Mouse (Mus musculus) T-helper 2 cell (primary cell): ENCODE data around the gene Fbrsl1.
"Not testable (repeated sequence)": the region's sequence is repeated elsewhere in the genome, so short reads cannot be mapped to it uniquely, and the experiment has no call there.

Experiments
- in situ Hi-C: fragments of 300-600 bp; cut with MboI, MseI; formaldehyde crosslinking; loops from one replicate; pipeline ENCODE4 v1.15.1; 2025; ENCODE audit warnings: high pct_unique_total_duplicates

Fbrsl1 gene

DNA sequence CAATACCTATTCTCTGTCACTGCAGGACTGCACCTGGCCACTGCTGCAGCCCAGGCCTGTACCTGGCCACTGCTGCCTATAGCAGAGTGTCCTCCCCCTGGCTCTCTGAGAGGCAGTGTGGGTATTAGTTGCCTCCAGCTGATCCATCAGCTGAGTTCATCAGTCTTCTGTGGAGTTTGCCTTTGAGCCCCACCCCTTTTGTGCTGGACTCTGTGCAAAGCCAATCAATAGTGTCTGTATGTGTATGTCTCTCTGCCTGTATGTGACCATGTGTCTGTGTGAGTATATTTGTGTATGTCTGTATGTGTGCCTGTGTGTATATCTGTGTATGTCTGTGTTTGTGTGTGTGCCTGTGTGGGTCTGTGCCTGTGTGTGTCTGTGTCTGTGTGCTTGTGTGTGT is 7.0 kb upstream of the Fbrsl1 start:
- in situ Hi-C loops, result no loop called here

DNA sequence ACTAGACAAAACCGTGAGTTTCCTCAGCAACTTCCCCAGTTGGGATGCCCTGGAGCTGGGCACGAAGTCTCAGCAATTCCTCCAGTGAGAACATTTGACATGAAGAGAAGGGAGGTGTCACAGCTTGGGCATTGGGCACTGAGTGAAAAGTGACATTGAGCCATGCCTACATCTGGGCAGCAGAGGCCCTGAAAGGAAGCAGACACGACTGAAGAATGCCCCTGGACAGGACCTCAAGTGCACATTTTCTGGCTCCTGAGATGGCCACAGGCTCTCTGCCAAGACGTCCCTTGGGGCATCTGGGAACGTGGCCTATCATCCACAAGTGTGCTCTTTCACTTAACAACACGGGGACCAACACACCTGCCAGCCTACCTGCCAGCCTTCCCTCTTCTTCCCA is 991 bp upstream of the Fbrsl1 start:
- in situ Hi-C loops, result no loop called here

DNA sequence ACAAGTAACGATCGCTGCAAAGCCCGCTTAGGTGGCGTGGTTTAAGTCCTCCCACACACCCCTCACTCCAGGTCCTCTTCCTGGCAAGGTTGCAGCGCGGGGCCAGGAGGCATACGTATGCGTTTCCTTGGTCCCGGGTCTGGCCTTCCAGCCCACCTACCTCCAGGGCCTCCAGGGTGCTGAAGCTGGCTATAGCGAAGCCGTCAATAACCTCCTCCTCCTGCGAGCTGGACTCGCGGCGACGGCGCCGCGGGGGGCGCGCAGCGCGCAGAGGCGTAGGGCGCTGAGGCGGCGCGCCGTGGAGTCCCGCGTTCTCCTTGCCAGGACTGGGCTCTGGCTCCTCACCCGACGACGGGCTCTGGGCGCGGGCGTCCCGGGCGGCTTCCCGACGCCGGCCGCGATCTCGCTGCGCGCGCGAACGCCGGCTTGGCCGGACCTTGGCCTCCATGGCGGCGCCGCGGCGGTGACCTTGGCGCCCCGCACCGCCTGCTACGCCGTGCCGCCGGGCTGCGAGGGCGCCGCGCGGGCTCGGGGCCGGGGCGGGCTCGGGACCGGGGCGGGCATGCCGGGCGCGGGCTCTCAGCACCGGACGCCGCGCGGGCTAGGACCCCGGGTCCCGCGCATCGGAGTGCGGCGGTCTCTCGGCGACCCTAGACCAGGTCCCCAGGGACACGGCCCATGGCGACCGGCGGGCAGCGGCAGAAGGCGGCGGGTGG is 425 bp downstream of the Fbrsl1 start:
- in situ Hi-C loops, result no loop called here

DNA sequence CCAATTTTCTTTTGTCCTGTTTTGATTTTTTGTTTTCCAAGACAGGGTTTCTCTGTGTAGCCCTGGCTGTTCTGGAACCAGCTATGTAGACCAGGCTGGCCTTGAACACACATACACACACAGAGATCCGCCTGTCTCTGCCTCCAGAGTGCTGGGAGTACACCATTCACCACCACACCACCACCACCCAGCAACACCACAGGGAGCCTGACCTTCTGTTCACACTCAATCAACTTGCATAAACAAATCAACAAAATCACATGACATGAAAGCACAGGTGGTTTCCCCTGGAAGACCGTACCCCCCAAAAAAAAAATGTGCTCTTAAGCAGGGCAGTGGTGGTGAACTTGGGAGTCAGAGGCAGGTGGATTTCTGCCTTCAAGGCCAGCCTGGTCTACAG is 3.8 kb downstream of the Fbrsl1 start:
- in situ Hi-C loops, result no loop called here

DNA sequence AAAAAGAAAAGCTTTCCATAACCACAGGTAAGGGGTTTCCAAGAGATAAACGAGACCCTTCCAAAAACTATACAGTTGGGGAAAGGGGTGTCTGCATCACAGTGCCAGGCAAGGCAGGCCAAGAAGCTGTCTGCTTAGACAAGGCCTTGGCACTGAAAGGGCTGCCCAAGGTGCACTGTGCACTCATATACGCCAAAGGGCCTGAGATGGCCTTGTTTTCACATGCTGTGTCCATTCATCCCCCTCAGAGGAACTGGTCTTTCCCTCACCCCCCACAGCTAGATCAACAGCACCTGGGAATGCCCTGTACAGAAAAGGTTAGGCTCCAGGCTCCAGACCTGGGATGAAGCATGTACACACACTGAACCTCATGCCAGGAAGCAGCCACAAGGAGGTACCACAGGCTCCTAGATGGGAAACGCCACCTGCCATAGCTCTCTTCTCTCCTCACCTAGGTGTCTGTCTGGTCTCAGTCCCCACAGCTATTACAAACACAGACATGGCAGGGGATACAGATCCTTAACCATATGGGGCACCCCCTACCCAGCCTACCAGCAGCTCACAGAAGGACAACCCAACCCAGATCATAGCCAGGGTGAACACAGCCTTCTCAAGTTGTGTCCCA is 5.2 kb downstream of the Fbrsl1 start:
- in situ Hi-C loops, result no loop called here

DNA sequence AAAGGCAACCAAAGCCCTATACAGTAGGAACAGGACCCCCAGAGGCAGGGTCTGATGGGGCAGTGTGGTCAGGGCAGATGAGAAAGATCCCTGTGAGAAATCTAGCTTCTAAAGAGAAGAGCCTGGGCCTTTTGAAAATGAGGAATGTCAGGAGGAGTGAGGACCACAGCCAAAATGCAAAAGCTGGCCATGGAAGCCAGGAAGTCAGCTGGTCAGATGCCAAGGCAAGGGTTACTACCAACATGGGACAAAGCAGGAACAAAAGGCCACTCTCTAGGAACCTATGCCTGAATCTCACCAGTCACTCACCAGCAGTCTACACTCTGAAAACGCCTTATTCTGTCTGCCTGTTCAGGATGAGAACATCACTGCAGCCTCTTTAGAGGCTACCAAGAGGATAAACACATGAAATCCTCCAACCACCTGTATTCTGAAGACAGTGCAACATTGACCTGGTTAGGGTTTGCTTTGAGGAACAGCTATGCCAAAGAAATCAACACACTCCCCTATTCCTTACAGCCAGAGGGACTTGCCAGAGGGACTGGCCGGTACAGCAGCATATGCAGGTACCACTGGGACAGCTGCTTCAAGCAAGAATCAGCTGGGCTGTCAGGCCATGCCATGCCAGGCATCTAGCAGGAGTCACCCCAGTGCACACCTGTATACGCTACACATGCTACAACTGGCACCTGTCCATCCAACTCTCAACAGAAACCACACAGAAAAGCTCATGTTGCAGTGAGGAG is 8.6 kb downstream of the Fbrsl1 start:
- in situ Hi-C loops, result no loop called here

DNA sequence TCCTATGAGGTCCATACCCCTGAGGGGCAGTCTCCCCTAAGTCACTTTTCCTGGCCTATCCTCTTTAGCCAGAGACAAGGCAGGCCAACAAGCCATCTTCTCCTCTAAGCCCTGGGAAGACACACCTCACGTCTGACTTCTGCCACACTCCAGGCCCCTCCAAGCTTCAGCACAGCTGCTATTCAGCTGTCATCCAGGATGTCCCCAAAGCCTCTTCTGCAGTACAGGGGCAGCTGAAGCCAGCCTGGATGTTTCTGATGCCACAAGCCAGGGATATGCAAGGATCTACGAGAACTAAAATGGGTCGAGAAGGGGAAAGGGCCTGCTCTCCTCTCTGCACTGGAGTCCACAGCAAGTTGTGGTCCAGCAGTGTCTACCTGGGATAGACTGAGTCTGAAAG is 9.7 kb downstream of the Fbrsl1 start:
- in situ Hi-C loops, result no loop called here

DNA sequence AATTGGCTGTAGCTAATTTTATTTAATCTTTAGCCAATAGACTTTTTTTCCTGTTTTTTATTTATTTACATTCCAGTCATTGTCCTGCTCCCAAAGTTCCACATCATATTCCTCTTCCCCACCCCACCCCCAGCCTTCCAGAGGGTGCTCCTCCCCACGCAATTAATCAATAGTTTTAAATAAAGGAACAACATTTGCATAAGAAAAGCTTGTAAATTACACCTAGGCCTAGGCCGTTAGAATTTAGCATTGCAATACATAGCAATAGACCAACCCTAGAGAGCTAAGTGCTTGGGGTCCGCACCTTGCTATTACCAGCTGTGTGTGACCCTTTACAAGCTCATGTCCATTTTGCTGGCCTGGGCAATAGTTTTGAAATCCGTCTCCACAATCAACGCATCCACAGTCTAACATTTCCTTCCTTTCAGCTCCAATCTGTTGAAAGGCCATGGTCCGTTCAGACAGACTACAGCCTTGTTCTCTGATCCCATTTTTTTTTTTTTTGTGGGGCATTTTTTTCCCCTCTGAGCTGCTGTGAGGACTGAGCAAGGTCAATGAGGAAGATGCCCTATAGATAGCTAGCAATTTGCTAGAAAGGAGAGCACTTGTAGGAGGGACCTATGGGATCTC is 10.6 kb downstream of the Fbrsl1 start:
- in situ Hi-C loops, result no loop called here

DNA sequence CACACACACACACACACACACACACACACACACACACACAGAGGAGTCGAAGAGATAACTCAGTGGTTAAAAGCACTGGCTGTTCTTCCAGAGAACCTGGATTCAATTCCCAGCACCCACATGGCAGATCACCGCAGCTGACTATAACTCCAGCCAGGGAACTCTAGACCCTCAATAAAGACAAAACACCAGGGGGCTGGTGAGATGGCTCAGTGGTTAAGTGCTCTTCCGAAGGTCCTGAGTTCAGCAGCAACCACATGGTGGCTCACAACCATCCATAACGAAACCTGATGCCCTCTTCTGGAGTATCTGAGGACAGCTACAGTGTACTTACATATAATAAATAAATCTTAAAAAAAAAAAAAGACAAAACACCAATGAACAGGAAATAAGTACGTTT is 12.1 kb downstream of the Fbrsl1 start:
- in situ Hi-C loops, result not testable (repeated sequence)

DNA sequence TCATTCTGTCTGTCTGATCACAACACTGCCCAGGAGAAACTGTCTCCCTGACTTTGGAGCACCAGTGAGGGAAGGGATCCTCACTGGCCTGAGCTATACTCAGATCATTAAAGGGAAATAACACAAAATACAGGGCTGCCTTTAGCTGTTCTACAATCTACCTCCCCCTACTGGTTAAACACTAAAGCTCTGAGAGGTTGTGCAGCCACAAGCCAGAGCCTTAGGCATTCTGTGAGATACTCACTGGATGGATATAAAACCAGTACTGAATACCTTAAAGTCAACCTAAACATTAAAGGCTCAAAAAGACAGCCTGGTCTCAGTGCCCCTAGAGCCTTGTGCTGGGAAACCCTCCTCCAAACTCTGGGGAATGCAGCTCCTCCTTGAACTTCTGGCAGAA is 13.5 kb downstream of the Fbrsl1 start:
- in situ Hi-C loops, result no loop called here

DNA sequence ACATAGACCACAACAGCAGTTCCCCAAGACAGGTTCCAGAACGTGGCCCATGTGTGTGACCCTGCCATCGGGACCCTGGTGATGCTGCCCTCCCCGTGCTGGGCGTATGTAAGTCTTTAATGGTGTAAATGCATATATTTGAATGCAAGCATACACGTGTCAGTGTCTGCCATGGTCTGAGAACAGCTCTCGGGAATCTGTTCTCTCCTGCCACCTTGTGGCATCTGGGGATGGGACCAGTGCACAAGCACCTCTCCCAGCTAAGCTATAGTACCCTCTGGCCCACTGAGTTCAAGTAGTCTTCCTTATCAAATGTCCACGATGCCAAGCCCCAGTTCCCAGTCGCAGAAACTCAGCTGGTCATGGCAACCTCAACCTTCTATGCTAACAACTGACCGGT is 19.3 kb downstream of the Fbrsl1 start:
- in situ Hi-C loops, result no loop called here

DNA sequence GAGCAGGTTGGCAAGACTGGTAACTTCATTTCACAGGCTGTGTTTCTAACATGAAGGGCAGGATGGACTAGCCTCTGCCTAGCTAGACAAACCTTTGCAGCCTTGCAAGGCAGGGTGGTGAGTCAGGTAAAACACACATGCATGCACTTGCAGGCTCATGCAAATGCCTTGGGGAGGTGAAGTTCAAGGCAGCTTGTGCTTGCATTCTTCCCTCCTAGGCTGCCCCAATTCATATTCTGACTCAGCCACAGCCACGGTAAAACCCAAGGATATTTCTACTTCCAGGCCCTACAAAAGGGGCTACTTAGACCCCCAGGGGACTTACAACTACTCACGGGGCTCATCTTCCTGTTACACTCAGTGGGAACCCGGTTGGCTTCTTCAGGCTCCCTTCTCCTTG is 20.0 kb downstream of the Fbrsl1 start:
- in situ Hi-C loops, result no loop called here

DNA sequence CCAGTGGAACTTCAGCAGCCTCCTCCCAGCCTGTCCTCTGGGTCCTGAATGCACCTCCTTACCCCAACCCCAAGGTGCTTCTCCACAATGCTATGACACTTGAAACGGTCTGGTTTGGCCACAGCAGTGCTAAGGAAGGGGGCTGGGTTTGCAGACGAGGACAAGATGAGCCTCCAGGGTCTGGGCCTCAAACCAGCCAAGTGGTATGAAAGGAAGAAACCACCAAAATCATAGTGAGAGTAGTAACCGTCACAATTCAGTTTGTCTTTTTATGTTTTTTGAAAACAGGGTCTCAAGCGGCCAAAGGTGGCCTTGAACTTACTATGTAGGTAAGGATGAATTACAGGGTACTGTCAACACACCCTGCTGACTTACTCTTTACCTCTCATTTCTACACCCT is 23.1 kb downstream of the Fbrsl1 start:
- in situ Hi-C loops, result no loop called here

DNA sequence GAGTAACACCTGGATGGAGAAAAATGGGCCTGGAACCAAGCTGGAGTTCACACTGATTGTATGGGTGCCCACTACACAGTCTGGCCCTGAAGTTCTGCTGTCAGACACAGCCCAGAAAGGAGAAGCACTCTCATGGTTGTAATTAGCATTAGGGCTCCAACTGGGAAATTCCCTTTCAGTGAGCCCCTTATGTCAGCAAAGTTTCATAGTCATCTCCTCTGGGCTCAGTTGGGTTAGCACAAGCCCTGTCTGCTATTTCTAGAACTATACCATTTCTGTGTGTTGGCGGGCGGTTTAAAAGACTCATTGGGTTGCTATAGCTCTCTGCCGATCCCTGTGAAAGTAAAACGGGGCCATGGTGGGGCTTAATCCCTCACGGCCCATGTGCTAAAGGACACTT is 24.1 kb downstream of the Fbrsl1 start:
- in situ Hi-C loops, result loop anchor here (5.0 kb wide), 1 partner anchor 52 kb away; no protein-coding TSS in a partner anchor

DNA sequence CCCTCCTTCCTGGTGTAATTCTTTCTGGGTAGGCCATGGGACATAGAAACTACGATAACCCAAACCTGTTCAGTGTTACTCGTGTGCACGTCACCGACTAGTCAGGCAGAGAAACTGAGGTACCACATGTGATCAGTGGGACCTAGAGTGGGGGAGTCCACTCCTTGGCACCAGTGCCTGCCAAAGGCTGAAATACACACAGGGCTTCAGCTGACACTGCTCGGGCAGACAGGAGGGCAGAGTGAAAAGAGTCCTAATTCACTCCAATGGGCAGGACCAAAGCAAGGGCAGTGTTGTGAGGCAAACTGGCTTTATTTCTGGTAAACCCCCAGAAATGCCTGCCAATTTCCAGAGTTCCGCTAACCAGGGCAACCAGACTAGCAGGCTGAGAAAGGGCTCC is 26.9 kb downstream of the Fbrsl1 start:
- in situ Hi-C loops, result loop anchor here (5.0 kb wide), 1 partner anchor 49 kb away; no protein-coding TSS in a partner anchor

DNA sequence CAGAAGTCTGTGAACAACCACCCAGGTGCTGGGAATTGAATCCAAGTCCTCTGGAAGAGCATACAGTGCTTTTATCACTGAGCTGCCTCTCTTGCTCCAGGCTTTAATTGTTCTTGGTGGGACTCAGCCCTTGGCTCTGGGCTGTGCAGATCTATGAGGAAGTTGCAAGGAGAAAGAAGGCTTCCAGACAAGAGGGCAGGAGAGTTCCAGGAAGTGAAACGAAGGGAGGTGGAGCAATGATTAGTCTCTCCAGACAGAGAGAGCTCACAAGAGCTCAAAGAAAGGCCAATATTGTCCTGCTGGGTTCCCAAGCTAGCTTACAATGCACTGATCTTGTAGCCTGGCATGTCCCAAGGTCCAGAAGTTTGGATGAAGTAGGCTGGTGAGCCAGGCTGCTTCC is 27.4 kb downstream of the Fbrsl1 start:
- in situ Hi-C loops, result loop anchor here (5.0 kb wide), 1 partner anchor 49 kb away; no protein-coding TSS in a partner anchor

DNA sequence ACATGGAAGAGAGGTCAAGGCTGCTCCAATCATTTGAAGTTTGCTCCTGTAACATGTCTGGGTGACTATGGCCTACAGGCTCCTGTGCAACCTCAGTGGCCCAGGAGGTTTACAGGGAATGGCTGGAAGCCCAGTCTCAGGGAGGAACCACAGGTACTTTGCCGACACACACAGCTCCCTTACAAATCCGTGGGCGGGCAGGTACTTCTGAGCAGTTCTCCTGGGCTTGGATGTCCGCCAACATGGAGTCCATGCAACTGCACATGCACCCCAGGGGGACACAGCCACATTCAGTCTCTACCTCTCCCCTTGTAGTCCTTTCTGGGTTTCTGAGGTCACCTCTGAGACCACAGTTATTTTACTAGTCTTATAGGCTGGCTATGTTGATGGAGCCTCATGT is 28.1 kb downstream of the Fbrsl1 start:
- in situ Hi-C loops, result loop anchor here (5.0 kb wide), 1 partner anchor 48 kb away; no protein-coding TSS in a partner anchor

DNA sequence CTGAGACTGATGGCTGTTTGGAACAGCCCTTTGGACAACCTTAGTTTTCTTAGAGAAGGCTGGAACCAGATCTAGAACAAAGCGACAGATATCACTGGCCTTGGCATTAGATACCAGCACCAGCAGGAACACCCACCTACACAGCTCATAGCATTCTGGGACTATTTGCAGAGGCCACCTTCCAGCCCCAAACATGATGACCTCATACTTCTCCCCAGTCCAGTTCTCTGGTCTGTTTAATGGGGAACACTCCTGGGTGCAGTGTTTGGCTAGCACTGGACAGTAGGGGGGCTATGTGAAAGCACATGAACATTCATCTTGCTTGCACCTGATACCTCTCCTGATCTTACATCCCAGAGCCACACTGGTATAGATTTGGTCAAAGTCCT is 29.8 kb downstream of the Fbrsl1 start:
- in situ Hi-C loops, result no loop called here

DNA sequence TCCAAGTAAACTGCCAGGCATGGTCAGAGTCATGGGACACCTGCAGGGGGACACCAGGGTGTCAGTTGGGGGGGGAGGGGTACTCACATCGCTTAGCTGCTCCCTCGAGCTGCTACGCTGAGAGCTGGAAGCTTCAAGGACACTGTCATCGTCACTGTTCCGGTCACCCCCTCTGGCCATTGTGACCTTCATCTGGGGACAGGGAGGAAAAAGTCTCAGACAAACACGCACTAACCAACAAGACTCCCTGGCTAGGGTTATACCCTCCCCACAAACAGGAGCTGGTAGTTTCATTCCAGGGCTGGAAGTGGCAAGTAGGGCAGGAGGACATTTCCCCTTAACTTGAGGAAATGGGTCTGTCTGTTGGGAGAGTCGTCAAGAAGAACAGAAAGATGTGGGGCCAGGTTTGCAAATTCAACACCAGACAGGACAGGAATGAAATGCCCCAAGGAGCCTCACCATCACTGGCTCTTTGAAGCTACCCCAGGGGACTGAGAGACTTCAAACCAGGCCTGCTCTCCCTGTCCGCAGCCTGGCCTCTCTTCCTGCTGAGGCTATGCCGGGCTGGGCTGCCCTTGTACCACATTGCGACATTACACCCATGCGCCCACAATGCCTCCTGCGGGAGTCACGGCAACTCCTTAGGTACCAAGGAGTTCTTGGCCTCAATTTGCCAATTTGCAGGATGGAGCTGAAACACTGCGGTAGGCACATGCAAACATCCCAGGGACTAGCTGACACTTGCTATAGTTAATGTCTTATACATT is 30.4 kb downstream of the Fbrsl1 start:
- in situ Hi-C loops, result no loop called here

DNA sequence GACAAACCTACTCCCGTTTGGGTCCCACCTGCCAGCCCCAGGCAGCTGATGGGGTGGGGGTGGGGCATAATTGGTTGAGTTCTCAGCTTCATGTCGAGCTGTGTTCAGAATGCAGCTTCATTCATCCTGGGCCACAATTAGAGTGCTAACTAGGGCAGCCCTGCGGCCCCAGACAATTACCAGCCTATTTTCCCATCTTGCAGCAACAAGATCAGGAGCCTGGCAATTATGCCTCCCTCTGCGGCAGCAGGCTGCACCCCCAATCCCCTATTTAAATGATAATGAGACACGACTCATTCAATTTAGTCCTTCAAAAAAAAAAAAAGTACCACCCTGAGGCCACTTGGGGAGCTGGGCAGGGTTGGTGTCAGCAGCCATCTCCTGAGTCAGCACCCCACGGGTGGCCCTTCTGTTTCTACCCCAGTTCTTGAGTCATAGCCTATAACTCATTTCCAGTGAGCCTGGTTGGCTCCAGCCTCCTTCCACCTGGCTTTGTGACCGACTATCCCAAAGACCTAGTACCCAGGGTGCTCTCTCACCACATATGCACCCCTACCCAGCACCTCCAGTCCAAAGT is 31.4 kb downstream of the Fbrsl1 start:
- in situ Hi-C loops, result no loop called here
